Mouse (Mus musculus) c-Kit-positive CD71-positive TER-119-negative erythroid progenitor cells, embryonic 14.5 days (primary cell): ENCODE data around the gene Cmip.

ENCODE experiments used
- DNase-seq: peaks from one replicate; pipeline ENCODE4 v3.0.0-alpha.2; 2013; ENCODE audit warnings: low read depth

Gene Cmip

DNA sequence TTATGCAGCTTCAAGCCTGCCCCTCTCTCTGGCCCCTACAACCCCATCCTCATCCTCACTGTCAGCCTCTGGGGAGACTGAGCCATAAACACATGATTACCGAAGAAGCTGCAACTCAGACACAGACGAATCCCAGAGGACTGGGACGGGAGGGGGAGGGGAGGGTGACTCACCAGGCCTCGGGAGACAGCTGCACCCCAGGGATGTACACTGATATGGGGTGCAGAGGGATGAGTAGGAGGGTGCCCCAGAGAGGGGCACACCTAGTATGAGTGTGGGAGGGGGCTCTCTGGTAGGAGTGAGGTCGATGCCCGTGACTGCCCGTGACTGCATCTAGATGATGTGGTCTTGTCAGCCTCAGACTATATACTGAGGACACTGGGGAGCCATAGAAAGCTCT is 121.8 kb downstream of the Cmip start:
- DNase-seq, result no peak

DNA sequence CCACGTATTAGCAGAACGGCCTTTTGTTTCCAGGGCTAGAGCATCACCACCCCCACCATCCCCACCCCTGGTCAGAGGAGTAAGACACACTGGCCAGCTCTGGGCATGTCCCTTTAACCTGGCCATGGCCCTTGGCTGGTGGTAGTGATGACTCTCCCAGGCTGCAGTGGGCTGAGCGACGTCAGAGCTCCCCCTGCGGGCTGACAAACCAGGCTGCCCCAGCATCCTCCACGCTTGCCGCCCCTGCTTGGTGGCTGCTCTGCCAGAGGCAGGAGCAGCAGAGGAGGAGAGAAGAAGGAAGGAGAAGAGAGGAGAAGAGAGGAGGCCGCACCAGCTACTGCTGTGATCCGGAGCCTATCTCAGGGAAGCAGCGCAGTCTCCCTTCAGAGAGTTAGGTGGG is 122.3 kb downstream of the Cmip start:
- no peak for DNase-seq

DNA sequence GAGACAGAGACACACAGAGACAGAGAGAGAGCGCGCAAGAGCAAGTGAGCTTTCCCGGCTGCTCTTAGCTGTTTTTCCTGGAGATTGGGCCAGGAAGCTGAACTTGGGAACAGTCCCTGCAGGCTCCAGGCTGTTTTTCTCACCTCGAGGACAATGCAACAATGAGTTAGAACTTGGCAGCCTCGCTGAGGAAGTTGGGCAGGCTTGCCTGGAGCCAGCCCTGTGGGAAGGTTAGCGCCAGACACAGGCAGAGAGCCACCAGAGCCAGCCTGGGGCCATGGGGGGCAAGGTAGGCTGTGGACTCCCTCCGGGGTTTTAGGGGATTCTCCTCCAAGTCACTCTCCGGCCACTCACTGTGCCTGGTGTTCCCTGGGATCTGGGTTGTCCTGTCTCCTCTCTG is 123.9 kb downstream of the Cmip start:
- no peak for DNase-seq

DNA sequence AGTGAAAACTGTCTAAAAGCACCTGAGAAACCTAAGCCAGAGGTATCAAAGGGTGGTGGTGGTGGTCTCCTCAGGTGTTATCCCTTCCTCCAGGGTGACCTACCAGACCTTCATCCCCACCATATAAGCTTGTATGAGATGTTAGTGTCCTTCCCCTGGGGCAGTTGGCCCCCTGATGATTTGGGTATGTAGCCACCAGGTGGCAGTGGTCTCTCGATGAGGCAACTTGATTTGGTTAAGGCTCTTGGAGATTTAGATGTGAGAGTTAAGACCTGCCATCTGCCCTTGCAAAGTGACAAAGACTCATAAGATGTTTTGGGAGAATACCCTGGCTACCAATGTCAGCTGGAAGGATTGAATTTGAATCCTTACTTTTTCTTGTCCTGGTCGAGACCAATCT is 129.3 kb downstream of the Cmip start:
- DNase-seq, result no peak

DNA sequence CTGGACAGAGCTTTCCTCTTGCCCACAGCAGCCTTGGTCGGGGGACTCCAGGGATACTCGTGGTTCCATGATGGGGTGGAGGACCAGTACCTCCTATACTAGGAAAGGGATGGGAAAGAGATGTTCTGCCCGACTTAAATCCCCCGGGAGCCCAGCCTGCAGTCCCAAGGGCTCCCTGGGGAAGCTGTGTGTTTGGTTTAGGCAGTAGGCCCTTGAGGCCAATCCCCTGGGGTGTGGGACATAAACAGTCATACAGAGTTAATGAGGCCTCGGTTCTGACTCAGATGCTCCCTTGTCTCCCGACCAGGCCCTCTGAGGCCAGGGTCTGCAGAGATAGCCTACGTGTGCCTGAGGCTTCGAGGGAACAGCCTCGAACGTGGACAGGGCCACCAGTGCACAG is 130.8 kb downstream of the Cmip start:
- no peak for DNase-seq

DNA sequence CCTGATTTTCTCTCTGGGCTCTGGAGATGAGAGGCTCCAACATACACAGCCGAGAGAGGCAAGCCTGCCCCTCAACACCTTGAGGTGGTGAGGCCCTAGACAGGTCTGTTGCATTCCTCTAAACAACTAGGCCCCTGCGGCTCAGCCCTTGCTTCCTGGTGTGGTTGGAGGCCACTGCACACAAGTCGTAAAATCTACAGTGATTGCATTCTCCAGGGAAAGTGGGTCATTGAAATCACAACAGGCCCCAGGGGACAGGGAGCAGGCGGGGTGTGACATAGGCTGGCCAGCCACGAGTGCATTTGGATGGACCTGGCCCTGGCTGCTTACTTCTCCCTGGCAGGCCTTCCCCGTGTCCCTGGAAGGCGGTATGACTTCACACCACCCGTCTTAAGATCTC is 131.5 kb downstream of the Cmip start:
- no peak for DNase-seq

DNA sequence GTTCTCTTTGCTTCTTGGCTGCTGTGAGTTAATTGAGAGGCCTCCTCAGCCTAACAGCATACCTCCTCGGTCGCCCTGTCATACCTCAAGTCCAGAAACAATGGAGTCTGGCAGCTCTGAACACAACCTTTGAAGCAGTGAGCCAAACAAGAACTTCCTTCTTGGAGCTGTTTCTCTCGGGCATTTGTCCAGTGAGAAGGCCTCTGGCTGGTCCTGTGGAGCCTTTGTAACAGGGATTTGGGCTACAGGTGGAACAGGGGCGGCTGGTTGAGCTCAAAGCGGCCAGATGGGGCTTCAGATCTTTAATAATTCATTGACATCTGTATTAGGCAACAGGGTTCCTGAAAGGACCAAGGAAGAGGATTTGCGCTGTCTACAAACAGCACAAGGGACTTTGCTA is 137.0 kb downstream of the Cmip start:
- DNase-seq, result no peak

DNA sequence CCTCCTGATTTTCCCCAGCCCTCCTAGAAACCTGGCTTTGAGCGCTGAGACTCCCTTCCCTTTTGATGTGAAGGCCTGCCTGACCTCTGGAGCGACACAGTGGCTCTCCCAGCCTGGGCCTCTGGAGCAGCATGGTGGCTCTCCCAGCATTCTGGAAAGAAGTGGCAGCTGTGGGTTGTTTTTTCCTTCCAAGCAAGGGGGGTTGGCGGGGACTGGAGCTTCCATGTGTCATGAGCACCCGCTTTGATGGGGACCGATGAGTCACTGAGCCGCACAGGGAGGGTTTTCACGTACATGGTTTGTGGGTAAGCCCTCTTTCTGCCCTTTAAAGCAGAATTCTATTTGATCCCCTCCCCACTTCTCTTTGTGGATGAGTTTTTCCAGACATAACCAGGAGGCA is 138.2 kb downstream of the Cmip start:
- no peak for DNase-seq

DNA sequence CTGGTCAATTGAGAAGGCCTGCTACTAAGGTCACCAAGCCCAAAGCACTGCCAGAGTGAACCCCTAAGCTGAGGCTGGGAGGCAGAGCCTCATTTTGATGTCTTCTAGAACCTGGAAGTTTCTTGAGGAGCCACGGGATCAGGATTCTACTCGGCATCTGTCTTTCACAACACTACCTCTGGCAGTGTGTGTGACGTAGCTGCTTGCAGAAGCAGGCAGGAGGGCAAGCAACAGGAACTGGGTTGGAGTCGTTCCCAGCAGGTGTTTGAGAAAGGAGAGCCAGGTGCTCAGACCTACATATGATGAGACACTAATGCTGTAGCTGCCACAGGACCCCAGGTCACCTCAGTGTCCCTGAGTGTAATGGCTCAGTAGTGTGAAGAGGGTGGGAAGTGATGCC is 140.0 kb downstream of the Cmip start:
- DNase-seq, result no peak

DNA sequence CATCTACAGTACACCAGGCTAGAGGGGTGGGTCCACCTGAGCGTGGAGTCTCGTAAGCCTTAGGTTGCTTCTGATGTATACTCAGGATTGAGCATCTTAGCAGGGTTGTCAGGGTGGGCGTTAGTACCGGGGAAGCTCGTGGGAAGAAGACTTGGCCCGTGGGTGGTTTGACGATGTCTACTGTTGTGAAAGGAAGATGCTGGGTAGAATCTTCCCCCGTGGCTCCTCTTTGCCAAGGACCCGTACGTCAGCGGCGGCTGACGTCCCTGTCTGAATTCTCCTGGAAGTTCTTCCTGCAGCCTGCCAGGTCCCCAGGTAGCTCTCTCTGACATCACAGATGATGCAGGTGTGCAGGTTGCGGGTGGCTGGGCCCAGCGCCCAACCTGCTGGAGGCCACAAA is 140.9 kb downstream of the Cmip start:
- no peak for DNase-seq

DNA sequence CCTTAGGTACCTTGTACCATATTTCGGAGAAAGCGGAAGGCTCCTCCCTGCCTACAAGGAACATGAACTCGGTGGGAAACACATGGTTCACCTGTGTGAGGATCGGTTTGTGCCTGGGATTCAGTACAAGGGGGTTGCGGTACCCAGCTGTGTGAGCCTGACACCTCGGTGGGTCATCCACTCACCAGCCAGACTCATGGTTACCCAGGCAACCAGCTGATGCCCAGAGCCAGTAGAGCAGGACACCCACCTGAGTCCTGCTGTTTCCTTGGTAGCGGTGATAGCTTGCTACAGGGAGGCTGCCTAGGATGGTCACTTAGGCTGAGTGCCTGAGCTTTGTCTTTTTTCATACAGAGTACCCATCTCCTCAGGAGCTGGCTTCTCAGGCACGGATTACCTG is 142.4 kb downstream of the Cmip start:
- DNase-seq, result no peak

DNA sequence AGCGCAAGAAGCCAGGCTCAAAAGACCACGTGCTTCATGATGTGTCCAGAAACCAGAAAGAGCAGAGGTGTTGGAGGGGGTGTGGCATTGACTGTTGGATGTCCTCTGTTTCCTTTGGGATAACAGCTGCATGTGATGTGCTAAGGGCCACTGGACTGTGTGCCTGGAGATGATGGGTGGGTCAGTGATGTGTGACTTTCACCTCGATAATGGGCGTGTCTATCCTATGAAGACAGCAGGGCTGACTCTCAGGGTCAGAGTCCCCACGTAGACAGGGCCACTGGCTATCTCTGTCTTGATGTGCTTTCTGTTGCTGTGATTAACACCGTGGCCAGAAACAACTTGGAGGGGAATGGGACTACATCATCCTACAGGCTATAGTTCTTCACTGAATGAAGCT is 144.0 kb downstream of the Cmip start:
- DNase-seq, result no peak

DNA sequence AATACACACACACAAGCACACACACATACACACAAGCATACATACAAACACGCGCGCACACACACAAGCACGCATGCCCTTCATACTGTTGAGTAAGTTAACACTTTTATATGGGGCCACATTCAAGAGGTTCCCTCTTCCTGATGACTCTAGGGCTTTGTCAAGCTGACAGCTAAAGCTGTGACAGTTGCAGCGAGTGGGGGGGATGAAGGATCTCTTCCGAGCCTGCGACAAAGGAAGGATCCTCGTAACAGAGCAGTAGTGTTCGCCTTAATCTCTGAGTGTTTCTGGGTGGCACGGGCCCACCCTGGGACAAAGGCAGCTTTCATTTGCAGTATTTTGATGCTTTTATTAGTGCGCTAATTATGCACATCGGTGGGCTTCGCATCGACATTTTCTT is 145.0 kb downstream of the Cmip start:
- DNase-seq, result no peak

DNA sequence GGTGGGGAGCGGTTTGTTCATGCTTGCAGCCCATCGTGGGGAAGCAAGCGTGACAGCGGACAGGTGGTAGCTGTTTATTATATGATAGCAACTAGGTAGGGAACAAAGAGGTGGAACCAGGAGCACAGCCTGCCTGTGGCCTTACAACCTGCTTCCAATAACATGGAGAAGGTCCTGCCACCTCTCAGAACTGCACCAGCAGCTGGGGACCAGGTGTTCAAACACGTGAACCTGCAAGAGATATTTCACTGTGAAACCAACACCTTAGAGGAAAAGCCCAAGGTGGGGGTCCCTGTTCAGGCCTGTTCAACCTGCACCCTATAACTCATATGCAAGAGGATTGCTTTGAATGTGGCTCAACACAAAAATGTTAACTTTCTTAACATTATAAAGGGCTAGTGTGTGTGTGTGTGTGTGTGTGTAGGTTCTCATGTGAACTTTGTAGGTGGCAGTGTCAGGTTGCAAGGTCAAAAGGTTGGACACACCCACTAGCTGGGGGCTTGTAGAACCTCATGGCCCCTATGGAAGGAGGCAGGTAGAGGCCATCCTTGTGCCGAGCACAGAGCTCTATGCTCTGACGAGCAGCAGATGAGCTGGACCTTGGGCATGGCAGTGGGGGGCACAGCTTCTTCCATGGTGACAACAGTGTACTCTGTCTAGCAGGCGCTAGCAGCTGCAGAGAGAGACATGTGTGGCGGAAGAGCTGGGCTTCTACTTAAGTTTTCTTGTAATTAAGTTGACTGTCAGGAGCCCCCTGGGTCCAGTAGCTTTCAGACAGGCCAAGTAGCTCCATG is 146.2 kb downstream of the Cmip start:
- no peak for DNase-seq

DNA sequence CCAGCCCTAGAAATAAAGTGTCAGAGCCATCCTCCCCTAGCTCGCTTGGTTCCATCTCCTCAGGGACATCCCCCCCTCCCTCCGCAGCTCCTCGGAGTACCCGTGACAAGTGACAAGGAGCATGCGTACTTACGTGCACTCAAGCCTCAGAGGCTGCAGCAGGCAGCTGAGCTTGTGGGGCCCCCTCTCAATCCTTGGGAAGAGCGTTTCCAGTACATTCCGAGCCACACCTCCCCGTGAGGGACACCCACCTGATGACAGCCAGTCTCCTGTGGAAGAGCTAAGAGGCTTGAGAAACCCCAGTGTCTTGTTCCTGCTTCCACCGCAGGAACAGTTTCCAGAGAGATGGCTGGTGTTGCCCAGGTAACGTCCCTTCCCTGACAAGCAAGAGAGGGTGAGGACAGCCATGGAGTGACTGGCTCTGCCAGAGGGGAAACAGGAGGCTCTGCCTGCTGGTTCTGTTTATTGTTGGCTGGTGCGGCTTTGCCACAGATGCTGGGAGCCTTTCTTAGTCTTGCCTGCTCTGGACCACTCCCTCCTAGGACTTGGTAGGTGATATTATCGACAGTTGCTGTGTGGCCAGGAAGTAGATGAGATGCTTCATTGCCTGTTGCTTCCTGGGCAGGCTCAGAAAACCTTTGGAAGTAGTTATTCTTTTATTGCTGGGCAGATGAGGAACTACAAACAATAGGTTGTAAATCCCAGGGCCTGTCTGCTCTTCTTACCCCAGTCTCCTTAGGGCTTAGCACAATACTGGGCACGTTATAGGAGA is 147.0 kb downstream of the Cmip start:
- no peak for DNase-seq

DNA sequence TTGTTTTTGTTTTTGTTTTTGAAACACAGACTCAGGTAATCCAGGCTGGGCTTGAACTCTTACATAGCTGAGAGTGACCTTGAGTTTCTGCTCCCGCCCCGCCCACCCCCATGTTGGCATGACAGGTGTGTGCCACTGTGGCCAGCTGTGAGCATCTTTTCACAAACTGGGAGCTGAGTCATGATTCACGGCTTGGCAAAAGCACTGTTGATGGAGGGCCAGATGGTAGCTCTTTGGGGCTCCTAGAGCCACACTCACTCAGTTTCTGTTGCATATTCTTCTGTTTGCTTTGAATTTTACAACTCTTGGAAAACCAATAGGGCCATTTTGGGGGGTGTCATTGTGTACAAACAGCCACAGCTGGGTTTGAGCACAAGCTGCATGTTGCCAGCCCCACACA is 149.2 kb downstream of the Cmip start:
- DNase-seq, result no peak

DNA sequence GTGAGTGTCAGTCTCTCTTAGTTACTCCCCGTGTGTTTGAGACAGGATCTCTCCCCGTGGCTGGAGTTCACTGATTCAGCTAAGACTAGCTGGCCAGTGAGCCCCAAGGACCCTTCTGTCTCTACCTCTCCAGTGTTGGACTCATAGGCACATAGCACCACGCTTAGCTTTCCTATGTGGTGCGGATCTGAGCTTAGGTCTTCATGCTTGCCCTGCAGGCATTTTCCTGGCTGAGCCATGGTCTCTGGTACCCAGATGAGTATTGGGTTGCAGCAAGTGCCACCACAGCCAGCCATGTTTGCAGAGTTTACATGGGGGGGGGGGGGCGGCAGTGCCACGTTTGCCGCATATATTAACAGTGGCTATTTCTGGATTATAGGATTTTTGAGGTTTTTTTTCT is 151.8 kb downstream of the Cmip start:
- no peak for DNase-seq

DNA sequence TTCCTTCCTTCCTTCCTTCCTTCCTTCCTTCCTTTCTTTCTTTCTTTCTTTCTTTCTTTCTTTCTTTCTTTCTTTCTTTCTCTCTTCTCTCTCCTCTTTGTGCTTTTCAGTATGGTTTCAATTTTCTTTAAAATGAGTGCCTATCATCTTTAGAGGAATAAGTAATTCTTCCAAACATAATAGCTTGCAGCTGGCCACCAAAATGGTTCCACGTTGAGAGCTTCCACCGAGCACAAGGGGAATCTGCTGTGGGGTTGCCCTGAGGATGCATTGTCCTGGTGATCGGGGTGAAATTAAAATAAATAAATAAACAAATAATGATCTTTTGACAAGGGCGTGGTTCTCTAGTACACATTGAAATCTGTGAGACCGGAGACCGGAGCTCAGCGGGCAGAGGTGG is 152.2 kb downstream of the Cmip start:
- no peak for DNase-seq

DNA sequence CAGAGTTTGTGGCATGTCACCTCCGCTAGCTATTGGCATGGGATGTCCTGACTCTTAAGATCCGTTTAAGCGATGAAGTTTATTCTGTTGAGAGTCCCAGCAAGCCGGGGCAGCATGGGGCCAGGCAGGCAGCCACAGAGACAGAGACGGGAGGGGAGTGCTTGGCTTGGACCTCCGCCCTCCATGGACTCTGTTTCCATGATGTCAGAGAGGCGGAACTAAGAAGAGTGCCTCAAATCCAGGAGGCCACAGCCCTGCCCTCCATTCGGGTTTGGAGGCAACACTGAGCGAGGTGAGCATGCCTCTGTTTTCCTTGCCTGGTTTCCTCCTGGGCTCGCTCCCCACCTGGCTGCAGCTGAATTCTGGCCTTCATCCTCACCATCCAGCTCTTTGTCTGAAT is 153.5 kb downstream of the Cmip start:
- DNase-seq, result no peak

DNA sequence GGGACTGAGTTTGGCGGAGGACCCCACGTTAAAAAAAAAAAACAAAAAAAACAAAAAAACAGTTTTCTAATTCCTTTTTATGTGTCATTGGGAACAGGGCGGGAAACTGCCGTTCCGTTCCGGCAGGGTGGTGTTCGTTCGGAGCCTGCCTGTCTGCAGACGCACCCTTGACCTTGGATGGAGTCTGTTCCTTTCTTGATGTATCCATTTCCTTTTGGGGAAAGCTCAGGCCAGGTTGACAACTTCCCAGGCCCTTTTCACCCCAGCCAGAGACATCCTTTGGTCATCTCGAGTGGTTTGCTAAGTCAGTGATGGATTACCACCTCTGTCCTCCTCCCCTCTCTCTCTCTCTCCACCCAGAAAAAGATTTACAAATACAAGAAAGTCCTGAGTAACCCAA is 154.0 kb downstream of the Cmip start:
- no peak for DNase-seq

DNA sequence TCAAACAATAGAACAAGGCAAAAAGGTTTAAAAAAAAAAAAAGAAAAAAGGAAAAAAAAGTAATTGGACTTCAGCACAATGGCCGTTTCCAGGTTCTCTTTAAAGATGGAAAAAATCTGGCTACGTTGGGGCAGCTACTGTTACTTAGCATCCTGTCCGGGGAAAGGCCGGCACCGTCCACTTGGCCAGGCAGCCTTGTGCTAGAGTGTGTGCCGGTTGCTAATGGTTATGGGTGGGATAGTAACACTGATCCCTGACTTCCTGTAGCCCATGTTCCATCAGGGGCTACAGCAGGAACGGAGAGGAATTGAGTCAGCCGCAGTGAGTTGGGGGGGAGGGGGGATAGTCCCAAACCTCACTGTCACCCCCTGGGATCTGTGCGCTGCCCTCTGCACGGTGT is 155.4 kb downstream of the Cmip start:
- DNase-seq, result no peak

DNA sequence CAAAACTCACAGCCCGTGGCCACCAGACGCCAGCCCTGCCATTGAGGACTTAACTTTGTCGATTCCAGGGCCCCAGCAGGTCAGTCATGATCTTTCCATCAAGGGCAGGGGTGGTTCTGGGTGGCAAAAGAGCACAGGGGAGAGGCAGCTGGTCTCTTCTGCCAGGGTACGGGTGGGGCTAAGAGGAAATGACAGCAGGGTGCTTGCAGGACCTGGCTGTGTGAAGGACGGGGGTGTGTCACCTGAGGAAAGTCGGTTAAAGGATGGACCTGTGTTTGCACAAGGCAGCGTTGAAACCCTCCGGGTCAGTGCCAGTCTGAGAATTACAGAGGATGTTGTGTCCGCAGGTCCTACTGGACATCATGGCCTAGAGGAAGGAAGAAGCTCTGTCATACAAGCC is 161.0 kb downstream of the Cmip start:
- DNase-seq, result no peak

DNA sequence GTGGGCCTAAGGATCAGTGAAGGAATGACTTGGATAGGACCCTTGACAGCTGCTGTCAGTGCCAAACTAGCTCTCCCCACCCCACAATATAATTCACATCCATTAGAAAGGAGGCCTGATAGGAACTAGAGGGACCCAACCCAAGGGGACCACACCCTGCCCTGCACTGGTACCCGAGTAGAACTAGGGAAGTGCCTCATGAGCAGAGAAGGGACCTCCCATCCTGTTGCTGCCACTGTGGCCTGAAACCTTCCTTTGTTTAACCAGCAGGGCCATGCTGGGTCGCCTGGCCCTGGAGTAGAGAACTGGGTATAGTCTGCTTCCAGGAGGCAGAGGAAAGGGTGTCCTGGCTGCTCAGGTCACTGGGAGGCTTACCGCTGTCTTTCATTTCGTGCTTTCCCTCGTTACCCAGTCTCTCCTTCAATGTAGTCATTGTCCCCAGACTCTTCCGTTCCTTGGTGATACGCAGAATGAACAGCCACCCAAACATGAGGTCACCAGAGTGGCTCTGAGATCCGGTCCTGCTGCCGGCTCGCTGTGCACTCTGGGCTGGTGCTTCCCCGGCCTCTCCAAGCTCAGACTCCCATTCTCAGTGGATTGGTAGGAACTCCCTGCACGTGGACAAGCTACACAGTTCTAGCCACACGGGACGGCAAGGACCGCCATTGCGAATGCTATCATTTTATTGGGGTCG is 164.1 kb downstream of the Cmip start:
- DNase-seq, result no peak
